Mouse (Mus musculus): ENCODE measurements at regions not wholly inside any gene's neighbourhood (a gene's known extent, or its start where the extent isn't known, plus 50 kb on each side); places are given as distances from the start of the nearest gene placed in this dataset.

GRCm38 (mm10) chr7:70972023-70972400 is 379.3 kb downstream of the Gm10295 start:
- DNase-seq: no peak
- intact Hi-C loops (cut with DNase I): no loop called here

GRCm38 (mm10) chr7:70971323-70972022 is 379.8 kb downstream of the Gm10295 start:
- intact Hi-C loops (cut with DNase I): no loop called here
- DNase-seq: no peak

- DNase-seq: no peak
- intact Hi-C loops (cut with DNase I): no loop called here
Observed at GRCm38 (mm10) chr7:70952318-70952959, 398.8 kb downstream of the Gm10295 start.

GRCm38 (mm10) chr7:70948281-70948680 is 403.0 kb downstream of the Gm10295 start:
- intact Hi-C loops (cut with DNase I): no loop called here
- DNase-seq: no peak

GRCm38 (mm10) chr7:70946260-70946659 is 405.0 kb downstream of the Gm10295 start:
- peak; percentile 56 for DNase-seq
- intact Hi-C loops (cut with DNase I): no loop called here

- intact Hi-C loops (cut with DNase I): no loop called here
- no peak for DNase-seq
Observed at GRCm38 (mm10) chr7:70930911-70931310, 420.4 kb downstream of the Gm10295 start.

- no peak for DNase-seq
- intact Hi-C loops (cut with DNase I): no loop called here
Observed at GRCm38 (mm10) chr7:70929935-70930334, 421.4 kb downstream of the Gm10295 start.

GRCm38 (mm10) chr7:70928001-70928400 is 423.3 kb downstream of the Gm10295 start:
- peak; percentile 34 for DNase-seq
- intact Hi-C loops (cut with DNase I): no loop called here

- DNase-seq: no peak
- intact Hi-C loops (cut with DNase I): no loop called here
Observed at GRCm38 (mm10) chr7:70917016-70917415, 434.3 kb downstream of the Gm10295 start.

GRCm38 (mm10) chr7:70908921-70909320 is 442.4 kb downstream of the Gm10295 start:
- intact Hi-C loops (cut with DNase I): no loop called here
- DNase-seq: no peak

GRCm38 (mm10) chr7:70891700-70892099 is 459.6 kb downstream of the Gm10295 start:
- intact Hi-C loops (cut with DNase I): no loop called here
- no peak for DNase-seq

GRCm38 (mm10) chr7:70880496-70880895 is 470.8 kb downstream of the Gm10295 start:
- intact Hi-C loops (cut with DNase I): no loop called here
- no peak for DNase-seq

GRCm38 (mm10) chr7:70874393-70874792 is 476.9 kb downstream of the Gm10295 start:
- peak; percentile 68 for DNase-seq
- intact Hi-C loops (cut with DNase I): no loop called here

GRCm38 (mm10) chr7:70870841-70871534 is 480.3 kb downstream of the Gm10295 start:
- DNase-seq: no peak
- intact Hi-C loops (cut with DNase I): no loop called here

GRCm38 (mm10) chr7:70869125-70869524 is 482.2 kb downstream of the Gm10295 start:
- intact Hi-C loops (cut with DNase I): no loop called here
- DNase-seq: no peak

GRCm38 (mm10) chr7:70859957-70860356 is 491.3 kb downstream of the Gm10295 start:
- no peak for DNase-seq
- intact Hi-C loops (cut with DNase I): no loop called here

GRCm38 (mm10) chr7:70850726-70851125 is 484.2 kb upstream of the Nr2f2 start:
- intact Hi-C loops (cut with DNase I): no loop called here
- DNase-seq: no peak

GRCm38 (mm10) chr7:70848016-70848776 is 481.7 kb upstream of the Nr2f2 start:
- DNase-seq: no peak
- intact Hi-C loops (cut with DNase I): no loop called here

- intact Hi-C loops (cut with DNase I): no loop called here
- DNase-seq: no peak
Observed at GRCm38 (mm10) chr7:70847450-70847993, 481.0 kb upstream of the Nr2f2 start.

GRCm38 (mm10) chr7:70846076-70846475 is 479.5 kb upstream of the Nr2f2 start:
- intact Hi-C loops (cut with DNase I): no loop called here
- DNase-seq: no peak

GRCm38 (mm10) chr7:70840142-70840541 is 473.6 kb upstream of the Nr2f2 start:
- no peak for DNase-seq
- intact Hi-C loops (cut with DNase I): no loop called here

Measured in left cerebral cortex, postnatal 4 days (tissue).